Mouse (Mus musculus) erythroblast, embryonic 14.5 days (primary cell): Measurements from ENCODE around the gene Nf2.

Experiments
- GATA1 ChIP-seq: IDR thresholded peaks from 2 replicates; pipeline ENCODE4 v1.6.1; 2012; ENCODE audit warnings: low read length, inconsistent platforms, mixed read lengths
- TAL1 ChIP-seq: IDR thresholded peaks from 3 replicates; pipeline ENCODE4 v1.6.1; 2012; ENCODE audit warnings: low read length, inconsistent platforms, mixed read lengths

GRCm38 (mm10) chr11:4793006-4793405 is 56.3 kb downstream of the Nf2 start:
- TF ChIP-seq GATA1 (no peak), TAL1 (no peak)
